Mouse (Mus musculus) thymus, postnatal 0 days (tissue): Measurements from ENCODE around the gene Dtnb. TPM values are rescaled to one million over a fixed set of nuclear protein-coding genes. Genes with fewer than 3 reads are reported as not detected.

Source experiments
- DNase-seq: peaks from one replicate; pipeline ENCODE4 v3.0.0-alpha.2; 2015; ENCODE audit warnings: low spot score
- polyA plus RNA-seq: library from polyadenylated mRNA; unstranded; fragments of >200 nt; fragmentation: Nextera tagmentation; extraction: Ambion mirVana; gene quantifications from 2 replicates; pipeline ENCODE4 v1.2.1, GENCODE M21; 2015

Dtnb gene
- polyA plus RNA-seq, 1 experiment from 2014 or later: 27.8 TPM

GRCm38 (mm10) chr12:3724822-3725370 is 152.7 kb downstream of the Dtnb start:
- DNase-seq: no peak

- no peak for DNase-seq
Observed at GRCm38 (mm10) chr12:3729521-3730075, 157.4 kb downstream of the Dtnb start.

- DNase-seq: no peak
Observed at GRCm38 (mm10) chr12:3732623-3733265, 160.6 kb downstream of the Dtnb start.

GRCm38 (mm10) chr12:3733328-3733727 is 161.1 kb downstream of the Dtnb start:
- DNase-seq: no peak

- DNase-seq: no peak
Observed at GRCm38 (mm10) chr12:3737009-3737408, 164.8 kb downstream of the Dtnb start.

- DNase-seq: no peak
Observed at GRCm38 (mm10) chr12:3738741-3739529, 166.8 kb downstream of the Dtnb start.

GRCm38 (mm10) chr12:3739749-3740704 is 167.8 kb downstream of the Dtnb start:
- peak; percentile 46 for DNase-seq

- DNase-seq: no peak
Observed at GRCm38 (mm10) chr12:3740705-3741081, 168.5 kb downstream of the Dtnb start.

GRCm38 (mm10) chr12:3745432-3746105 is 173.4 kb downstream of the Dtnb start:
- no peak for DNase-seq

- DNase-seq: no peak
Observed at GRCm38 (mm10) chr12:3746369-3746768, 174.2 kb downstream of the Dtnb start.

GRCm38 (mm10) chr12:3747583-3747982 is 175.4 kb downstream of the Dtnb start:
- DNase-seq: no peak

- no peak for DNase-seq
Observed at GRCm38 (mm10) chr12:3755522-3755921, 183.3 kb downstream of the Dtnb start.

GRCm38 (mm10) chr12:3756216-3756615 is 184.0 kb downstream of the Dtnb start:
- DNase-seq: no peak

GRCm38 (mm10) chr12:3758127-3758526 is 185.9 kb downstream of the Dtnb start:
- DNase-seq: no peak

GRCm38 (mm10) chr12:3759419-3759818 is 187.2 kb downstream of the Dtnb start:
- DNase-seq: peak; percentile 48

- no peak for DNase-seq
Observed at GRCm38 (mm10) chr12:3760876-3761590, 188.9 kb downstream of the Dtnb start.

GRCm38 (mm10) chr12:3761591-3762295 is 189.6 kb downstream of the Dtnb start:
- DNase-seq: no peak

GRCm38 (mm10) chr12:3764191-3764804 is 192.1 kb downstream of the Dtnb start:
- DNase-seq: no peak

- no peak for DNase-seq
Observed at GRCm38 (mm10) chr12:3767360-3767759, 195.2 kb downstream of the Dtnb start.
